Mouse (Mus musculus): ENCODE results near the gene Lbhd2. TPM values are rescaled to one million over a fixed set of nuclear protein-coding genes. Genes with fewer than 3 reads are reported as not detected.

Gene Lbhd2
- polyA plus RNA-seq, 1 experiment from 2014 or later = 0.63 TPM

GRCm38 (mm10) chr12:111454543-111455280 lies 48.1 kb downstream of the Lbhd2 start:
- 69% methylated on average over 10 of the region's 10 CpGs for WGBS

GRCm38 (mm10) chr12:111455311-111455846 lies 48.8 kb downstream of the Lbhd2 start:
- Histone ChIP-seq H3K4me1 (ENCODE audit: control insufficient read depth, insufficient read depth, low read length) (no peaks in the 10 kb centered on the region), H3K4me3 (ENCODE audit: low read depth, low read length) (no peak overlapping the region), H3K4me2 (ENCODE audit: low read depth, severe bottlenecking) (no peak overlapping the region), H3K27ac (replicated peaks; ENCODE audit: low read depth, low read length) (no peak overlapping the region), H3K27me3 (ENCODE audit: control insufficient read depth, insufficient read depth, low read length) (peaks cover 21% of the 10 kb centered on the region), H3K36me3 (ENCODE audit: control insufficient read depth, insufficient read depth, low read length) (no peaks in the 10 kb centered on the region), H3K9ac (ENCODE audit: low read length) (no peak overlapping the region), H3K9me3 (ENCODE audit: control insufficient read depth, low read length) (no peaks in the 10 kb centered on the region)
- 73% methylated on average over 12 of the region's 12 CpGs for WGBS
- DNase-seq (ENCODE audit: low spot score) = no peak
- no peak for ATAC-seq (ENCODE audit: insufficient number of reproducible peaks, low FRiP score, low TSS enrichment, low read depth)

More at GRCm38 (mm10) chr12:111454543-111455280, 48.1 kb downstream of the Lbhd2 start:
- Histone ChIP-seq H3K36me3 (ENCODE audit: control insufficient read depth, insufficient read depth, low read length) (no peaks in the 10 kb centered on the region), H3K27ac (replicated peaks; ENCODE audit: low read depth, low read length) (no peak overlapping the region), H3K9me3 (ENCODE audit: control insufficient read depth, low read length) (no peaks in the 10 kb centered on the region), H3K4me2 (ENCODE audit: low read depth, severe bottlenecking) (no peak overlapping the region), H3K9ac (ENCODE audit: low read length) (no peak overlapping the region), H3K4me3 (ENCODE audit: low read depth, low read length) (no peak overlapping the region), H3K4me1 (ENCODE audit: control insufficient read depth, insufficient read depth, low read length) (no peaks in the 10 kb centered on the region), H3K27me3 (ENCODE audit: control insufficient read depth, insufficient read depth, low read length) (peaks cover 26% of the 10 kb centered on the region)
- ATAC-seq (ENCODE audit: insufficient number of reproducible peaks, low FRiP score, low TSS enrichment, low read depth) = no peak
- no peak for DNase-seq (ENCODE audit: low spot score)

DNA sequence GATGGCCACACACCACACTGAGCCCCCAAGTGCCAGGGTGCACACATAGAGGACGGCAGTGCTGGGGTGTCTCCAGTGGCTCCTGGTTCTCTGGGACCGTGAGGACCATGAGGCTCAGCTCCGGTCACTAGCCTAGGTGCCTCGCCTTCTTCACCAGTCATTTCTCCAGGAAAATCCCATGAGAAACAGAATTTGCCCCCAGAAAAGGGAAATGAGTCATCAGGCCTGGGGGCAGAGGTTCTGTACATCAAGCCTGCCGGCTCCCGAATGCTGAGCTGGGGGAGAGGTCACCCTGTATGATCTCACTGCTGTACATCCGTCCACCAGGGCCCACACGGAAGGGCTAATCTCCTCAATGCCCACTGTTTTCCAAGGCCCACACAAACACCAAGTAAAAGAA lies 49.3 kb downstream of the Lbhd2 start:
- no peak overlapping the region for H3K27ac ChIP-seq (replicated peaks; ENCODE audit: low read depth, low read length)
- DNase-seq (ENCODE audit: low spot score) (no peak), ATAC-seq (ENCODE audit: insufficient number of reproducible peaks, low FRiP score, low TSS enrichment, low read depth) (no peak)
- no peak overlapping the region for H3K4me2 ChIP-seq (ENCODE audit: low read depth, severe bottlenecking)
- H3K9ac ChIP-seq (ENCODE audit: low read length) = no peak overlapping the region
- peaks cover 17% of the 10 kb centered on the region for H3K27me3 ChIP-seq (ENCODE audit: control insufficient read depth, insufficient read depth, low read length)
- WGBS = 63% methylated on average over 8 of the region's 8 CpGs
- H3K4me1 ChIP-seq (ENCODE audit: control insufficient read depth, insufficient read depth, low read length) = no peaks in the 10 kb centered on the region
- no peak overlapping the region for H3K4me3 ChIP-seq (ENCODE audit: low read depth, low read length)
- H3K36me3 ChIP-seq (ENCODE audit: control insufficient read depth, insufficient read depth, low read length) = no peaks in the 10 kb centered on the region
- H3K9me3 ChIP-seq (ENCODE audit: control insufficient read depth, low read length) = no peaks in the 10 kb centered on the region

GRCm38 (mm10) chr12:111457742-111458141 lies 51.1 kb downstream of the Lbhd2 start:
- Histone ChIP-seq H3K4me1 (ENCODE audit: control insufficient read depth, insufficient read depth, low read length) (no peaks in the 10 kb centered on the region), H3K9ac (ENCODE audit: low read length) (no peak overlapping the region), H3K4me2 (ENCODE audit: low read depth, severe bottlenecking) (no peak overlapping the region), H3K4me3 (ENCODE audit: low read depth, low read length) (no peak overlapping the region), H3K9me3 (ENCODE audit: control insufficient read depth, low read length) (no peaks in the 10 kb centered on the region), H3K27me3 (ENCODE audit: control insufficient read depth, insufficient read depth, low read length) (peaks cover 6% of the 10 kb centered on the region), H3K27ac (replicated peaks; ENCODE audit: low read depth, low read length) (no peak overlapping the region), H3K36me3 (ENCODE audit: control insufficient read depth, insufficient read depth, low read length) (no peaks in the 10 kb centered on the region)
- DNase-seq (ENCODE audit: low spot score) = no peak
- WGBS = 71% methylated on average over 1 of the region's 1 CpGs
- ATAC-seq (ENCODE audit: insufficient number of reproducible peaks, low FRiP score, low TSS enrichment, low read depth) = no peak

Other genes starting within 250 kb of the Lbhd2 start
- gene Traf3, start 240.4 kb upstream of the Lbhd2 start, polyA plus RNA-seq (2014; fragmentation: Nextera tagmentation; extraction: Ambion mirVana) = 9.8 and 10.8 TPM in 2 replicates
- not detected in 2 replicates for gene 4930595D18Rik, start 222.3 kb upstream of the Lbhd2 start, polyA plus RNA-seq (2014; fragmentation: Nextera tagmentation; extraction: Ambion mirVana)
- gene Amn, start 135.7 kb upstream of the Lbhd2 start, polyA plus RNA-seq (2014; fragmentation: Nextera tagmentation; extraction: Ambion mirVana) = 0.28 and 0.29 TPM in 2 replicates
- 30.4 and 30.9 TPM in 2 replicates for gene Cdc42bpb, start 29.1 kb upstream of the Lbhd2 start, polyA plus RNA-seq (2014; fragmentation: Nextera tagmentation; extraction: Ambion mirVana)
- 4.1 TPM in 2 replicates for gene Exoc3l4, start 10.2 kb downstream of the Lbhd2 start, polyA plus RNA-seq (2014; fragmentation: Nextera tagmentation; extraction: Ambion mirVana)
- 3.1 and 5.5 TPM in 2 replicates for gene Tnfaip2, start 35.7 kb downstream of the Lbhd2 start, polyA plus RNA-seq (2014; fragmentation: Nextera tagmentation; extraction: Ambion mirVana)
- 11.4 and 13.8 TPM in 2 replicates for gene Gm266, start 79.0 kb downstream of the Lbhd2 start, polyA plus RNA-seq (2014; fragmentation: Nextera tagmentation; extraction: Ambion mirVana)
- 666 and 690 TPM in 2 replicates for gene Eif5, start 131.2 kb downstream of the Lbhd2 start, polyA plus RNA-seq (2014; fragmentation: Nextera tagmentation; extraction: Ambion mirVana)
- 65.4 and 65.7 TPM in 2 replicates for gene Mark3, start 167.7 kb downstream of the Lbhd2 start, polyA plus RNA-seq (2014; fragmentation: Nextera tagmentation; extraction: Ambion mirVana)

All from limb, embryonic 11.5 days (tissue).